Mouse (Mus musculus): ENCODE measurements around the gene Kcnmb1.

GRCm38 (mm10) chr11:33946501-33946900, 16.3 kb upstream of the Kcnmb1 start:
- TF ChIP-seq CTCF (IDR thresholded peaks at IDR 0.05; ENCODE audit: low read depth), result no peak
- TF ChIP-seq EP300 (IDR thresholded peaks at IDR 0.05; ENCODE audit: low read depth), result no peak
